Comparison of ENCODE assay signal across 8 mouse cellular contexts in genomic region chr19:45783181-45783932, GRCm38 (mm10). TPM values are rescaled to one million over a fixed set of nuclear protein-coding genes. Genes with fewer than 3 reads are reported as not detected.
DNase-seq lines count a peak whose midpoint lies in the region; ATAC-seq and TF ChIP-seq lines count a peak whose summit lies in the region.

Gene Mgea5, minus strand, starts transcription at chr19:45783837.

- TF ChIP-seq EP300 in CH12.LX (IDR thresholded peaks at IDR 0.05; ENCODE audit: low read length), result no peak

- in situ Hi-C loops in CH12.LX (cut with MboI; ENCODE audit: low pct_ligation_motif_present, low pct_unique_long_range_greater_than_20kb, low sequenced_read_pairs), result no loop called here

- H3K4me3 ChIP-seq in CH12.LX (replicated peaks in 1 of 3; ENCODE audit: low read depth in 2 of 3, low read length in 2 of 3, poor library complexity in 1 of 3), result peak within 1 kb of the TSS; percentile 86 to 95 (median 93)
- peak within 1 kb of the TSS; percentile 89 for H3K4me3 ChIP-seq in forebrain, embryonic 11.5 days (ENCODE audit: low read depth, low read length)
- peak within 1 kb of the TSS; percentile 99 for H3K4me3 ChIP-seq in heart, embryonic 16.5 days (ENCODE audit: low read length)
- H3K4me3 ChIP-seq in liver, embryonic 15.5 days (replicated peaks), result peak within 1 kb of the TSS; percentile 95
- peak within 1 kb of the TSS; percentile 99 for H3K4me3 ChIP-seq in neural tube, embryonic 12.5 days

- dilution Hi-C loops in CH12.LX (cut with MboI; ENCODE audit: extremely low pct_ligation_motif_present, extremely low pct_unique_long_range_greater_than_20kb, low sequenced_read_pairs), result no loop called here

- TF ChIP-seq RAD21 in CH12.LX (IDR thresholded peaks at IDR 0.05; ENCODE audit: low read depth, low read length), result no peak

- TF ChIP-seq POLR2A in CH12.LX (IDR thresholded peaks at IDR 0.05; ENCODE audit: low read depth, low read length), result peak; percentile 75

- DNase-seq in CH12.LX (ENCODE audit: extremely low read depth), result peak; percentile 97
- DNase-seq in c-Kit-positive CD71-positive TER-119-negative erythroid progenitor cells, embryonic 14.5 days (ENCODE audit: low read depth), result peak; percentile 97
- DNase-seq in forebrain, embryonic 11.5 days (ENCODE audit: low spot score), result peak; percentile 99
- DNase-seq in kidney, postnatal 36 days, result peak; percentile 98
- DNase-seq in telencephalon, adult 2 months (ENCODE audit: low read depth, low spot score), result peak; percentile 99

- H3K4me1 ChIP-seq in CH12.LX (ENCODE audit: control insufficient read depth in 1 of 2, insufficient read depth in 2 of 2), result peaks cover 15 to 44% of the 10 kb centered on the region in 2 experiments
- H3K4me1 ChIP-seq in forebrain, embryonic 11.5 days (replicated peaks; ENCODE audit: control insufficient read depth, insufficient read depth, low read length), result peaks cover 8% of the 10 kb centered on the region; the same call in 1 of the 2 replicates
- peaks cover 19% of the 10 kb centered on the region for H3K4me1 ChIP-seq in heart, embryonic 16.5 days (ENCODE audit: control insufficient read depth, insufficient read depth, low read length)
- H3K4me1 ChIP-seq in liver, embryonic 15.5 days (replicated peaks), result peaks cover 45% of the 10 kb centered on the region
- H3K4me1 ChIP-seq in neural tube, embryonic 12.5 days, result peaks cover 19% of the 10 kb centered on the region

- under 1% methylated on average over 54 of the region's 71 CpGs for WGBS in forebrain, embryonic 11.5 days
- WGBS in heart, embryonic 16.5 days, result under 1% methylated on average over 60 of the region's 71 CpGs
- whole genome bisulfite sequencing in liver, embryonic 15.5 days (ENCODE audit: insufficient replicate concordance), result under 1% methylated on average over 69 of the region's 71 CpGs
- WGBS in neural tube, embryonic 12.5 days, result under 1% methylated on average over 66 of the region's 71 CpGs

- H3K36me3 ChIP-seq in CH12.LX (replicated peaks in 1 of 2; ENCODE audit: control insufficient read depth in 1 of 2, insufficient read depth in 1 of 2, low read length in 1 of 2), result peaks cover 14 to 30% of the 10 kb centered on the region in 2 experiments
- H3K36me3 ChIP-seq in forebrain, embryonic 11.5 days (ENCODE audit: control insufficient read depth, insufficient read depth, low read length), result no peaks in the 10 kb centered on the region; the same call in 1 of the 2 replicates
- peaks cover 8% of the 10 kb centered on the region for H3K36me3 ChIP-seq in heart, embryonic 16.5 days (ENCODE audit: control insufficient read depth, insufficient read depth)
- H3K36me3 ChIP-seq in liver, embryonic 15.5 days (replicated peaks), result peaks cover 34% of the 10 kb centered on the region
- H3K36me3 ChIP-seq in neural tube, embryonic 12.5 days, result peaks cover 13% of the 10 kb centered on the region

- H3K9me3 ChIP-seq in CH12.LX (replicated peaks; ENCODE audit: low read length), result no peaks in the 10 kb centered on the region
- no peaks in the 10 kb centered on the region for H3K9me3 ChIP-seq in forebrain, embryonic 11.5 days (ENCODE audit: control insufficient read depth, low read length)
- H3K9me3 ChIP-seq in heart, embryonic 16.5 days (replicated peaks; ENCODE audit: control insufficient read depth, low read length), result no peaks in the 10 kb centered on the region
- no peaks in the 10 kb centered on the region for H3K9me3 ChIP-seq in liver, embryonic 15.5 days (replicated peaks)
- H3K9me3 ChIP-seq in neural tube, embryonic 12.5 days, result no peaks in the 10 kb centered on the region

- H3K27me3 ChIP-seq in CH12.LX (replicated peaks), result no peaks in the 10 kb centered on the region
- no peaks in the 10 kb centered on the region for H3K27me3 ChIP-seq in forebrain, embryonic 11.5 days (ENCODE audit: control insufficient read depth, insufficient read depth, low read length)
- no peaks in the 10 kb centered on the region for H3K27me3 ChIP-seq in heart, embryonic 16.5 days (ENCODE audit: control insufficient read depth, insufficient read depth, low read length)
- no peaks in the 10 kb centered on the region for H3K27me3 ChIP-seq in liver, embryonic 15.5 days
- no peaks in the 10 kb centered on the region for H3K27me3 ChIP-seq in neural tube, embryonic 12.5 days (replicated peaks)

- no peak for TF ChIP-seq CTCF in CH12.LX (conservative IDR thresholded peaks at IDR 0.05 in 1 of 2, IDR thresholded peaks at IDR 0.05 in 1 of 2; ENCODE audit: low read depth in 2 of 2, low read length in 2 of 2)

- H3K79me2 ChIP-seq in CH12.LX (replicated peaks; ENCODE audit: control insufficient read depth, extremely low read depth, insufficient read depth, poor library complexity, severe bottlenecking), result peaks cover 45% of the 10 kb centered on the region

- peak within 1 kb of the TSS; percentile 78 for H3K27ac ChIP-seq in CH12.LX (ENCODE audit: insufficient read depth, low read depth)
- peak within 1 kb of the TSS; percentile 97 for H3K27ac ChIP-seq in forebrain, embryonic 11.5 days (ENCODE audit: low read depth, low read length)
- peak within 1 kb of the TSS; percentile 98 for H3K27ac ChIP-seq in heart, embryonic 16.5 days (ENCODE audit: low read length)
- peak within 1 kb of the TSS; percentile 97 for H3K27ac ChIP-seq in liver, embryonic 15.5 days (replicated peaks)
- peak within 1 kb of the TSS; percentile 96 for H3K27ac ChIP-seq in neural tube, embryonic 12.5 days

- ATAC-seq in forebrain, embryonic 11.5 days (replicated peaks; ENCODE audit: low FRiP score), result peak; percentile 96
- ATAC-seq in heart, embryonic 16.5 days (replicated peaks; ENCODE audit: extremely low read depth, insufficient read depth, low FRiP score), result peak; percentile 97
- ATAC-seq in liver, embryonic 15.5 days (ENCODE audit: insufficient read depth), result peak; percentile 95
- peak; percentile 97 for ATAC-seq in neural tube, embryonic 12.5 days (ENCODE audit: low FRiP score, low read depth)

- peak within 1 kb of the TSS; percentile 90 for H3K9ac ChIP-seq in CH12.LX (ENCODE audit: insufficient read depth, low read depth)
- H3K9ac ChIP-seq in forebrain, embryonic 11.5 days (ENCODE audit: low read length), result peak within 1 kb of the TSS; percentile 90
- peak within 1 kb of the TSS; percentile 98 for H3K9ac ChIP-seq in heart, embryonic 16.5 days (ENCODE audit: low read length)
- peak within 1 kb of the TSS; percentile 97 for H3K9ac ChIP-seq in liver, embryonic 15.5 days
- peak within 1 kb of the TSS; percentile 98 for H3K9ac ChIP-seq in neural tube, embryonic 12.5 days

- H3K4me2 ChIP-seq in CH12.LX (ENCODE audit: insufficient read depth, low read depth, poor library complexity, severe bottlenecking), result peak within 1 kb of the TSS; percentile 97
- peak within 1 kb of the TSS; percentile 75 for H3K4me2 ChIP-seq in forebrain, embryonic 11.5 days (ENCODE audit: low read depth, low read length, severe bottlenecking)
- peak within 1 kb of the TSS; percentile 82 for H3K4me2 ChIP-seq in heart, embryonic 16.5 days (ENCODE audit: low read depth, low read length)
- H3K4me2 ChIP-seq in liver, embryonic 15.5 days, result peak within 1 kb of the TSS; percentile 82
- peak within 1 kb of the TSS; percentile 74 for H3K4me2 ChIP-seq in neural tube, embryonic 12.5 days (replicated peaks)

TF ChIP-seq in CH12.LX, 34 proteins besides CTCF, POLR2A, EP300 and RAD21 (continues in another document):
- TF ChIP-seq HCFC1 (IDR thresholded peaks at IDR 0.05; ENCODE audit: low read depth, low read length), result peak; percentile 81
- peak; percentile 66 for TF ChIP-seq IRF4 (IDR thresholded peaks at IDR 0.05; ENCODE audit: low read depth, low read length)
- peak; percentile 68 for TF ChIP-seq TCF12 (IDR thresholded peaks at IDR 0.05; ENCODE audit: low read depth, low read length)
- peak; percentile 90 for TF ChIP-seq NRF1 (IDR thresholded peaks at IDR 0.05; ENCODE audit: low read depth, low read length)
- no peak for TF ChIP-seq PAX5 (IDR thresholded peaks at IDR 0.05; ENCODE audit: low read length)
- no peak; the same call in 1 of the 2 replicates for TF ChIP-seq GABPA (IDR thresholded peaks at IDR 0.05; ENCODE audit: insufficient replicate concordance, low read depth, low read length)
- no peak for TF ChIP-seq ETS1 (conservative IDR thresholded peaks at IDR 0.05; ENCODE audit: low read depth, low read length)
- no peak for TF ChIP-seq E2F4 (IDR thresholded peaks at IDR 0.05; ENCODE audit: insufficient replicate concordance, low read depth, low read length)
- no peak for TF ChIP-seq MXI1 (IDR thresholded peaks at IDR 0.05; ENCODE audit: low read depth, low read length)
- no peak for TF ChIP-seq MAFK (IDR thresholded peaks at IDR 0.05; ENCODE audit: insufficient replicate concordance, low read length)
- peak; percentile 97 for TF ChIP-seq CHD2 (IDR thresholded peaks at IDR 0.05; ENCODE audit: low read length)
- TF ChIP-seq CHD1 (IDR thresholded peaks at IDR 0.05; ENCODE audit: low read depth, low read length), result peak; percentile 100
- TF ChIP-seq KAT2A (IDR thresholded peaks at IDR 0.05; ENCODE audit: insufficient replicate concordance, low read length), result 0 out of 2 replicates have a peak, but pooled peaks have one; percentile 53
- TF ChIP-seq ZC3H11A (IDR thresholded peaks at IDR 0.05; ENCODE audit: low read depth, low read length), result no peak
- TF ChIP-seq USF2 (conservative IDR thresholded peaks at IDR 0.05; ENCODE audit: low read depth, low read length), result no peak
- TF ChIP-seq MAX (IDR thresholded peaks at IDR 0.05; ENCODE audit: low read length), result peak; percentile 46; the same call in 1 of the 2 replicates
- no peak for TF ChIP-seq SMC3 (IDR thresholded peaks at IDR 0.05; ENCODE audit: low read depth, low read length)
- TF ChIP-seq NELFE (IDR thresholded peaks at IDR 0.05; ENCODE audit: low read depth, low read length), result peak; percentile 79; the same call in 1 of the 2 replicates
- no peak for TF ChIP-seq RCOR1 (conservative IDR thresholded peaks at IDR 0.05; ENCODE audit: low read depth, low read length)
- TF ChIP-seq UBTF (IDR thresholded peaks at IDR 0.05; ENCODE audit: low read depth, low read length), result no peak
- TF ChIP-seq JUN (IDR thresholded peaks at IDR 0.05; ENCODE audit: insufficient read depth, low read depth, low read length), result no peak
- TF ChIP-seq ELF1 (IDR thresholded peaks at IDR 0.05; ENCODE audit: low read depth, low read length), result peak; percentile 94
- TF ChIP-seq POLR2AphosphoS2 (IDR thresholded peaks at IDR 0.05; ENCODE audit: low read depth, low read length), result peak; percentile 22; the same call in 1 of the 2 replicates
- TF ChIP-seq ZNF384 (IDR thresholded peaks at IDR 0.05; ENCODE audit: low read depth, low read length), result no peak

RNA-seq across cellular contexts. Expression of gene Mgea5, which starts in this region (rescaled TPM):
- total RNA-seq in CH12.LX (2012; rRNA removed) (63.9 and 69.8 TPM in 2 replicates), CH12.LX (2014; rRNA removed) (69.4 and 78.7 TPM in 2 replicates)
- polyA plus RNA-seq in CH12.LX (2012; ENCODE audit: insufficient read length, low read depth), result 66.4 and 68.7 TPM in 2 replicates
- polyA plus RNA-seq in forebrain, embryonic 11.5 days (2014; fragmentation: Nextera tagmentation; extraction: Ambion mirVana), result 83.4 and 88.9 TPM in 2 replicates
- 33.3 and 33.7 TPM in 2 replicates for polyA plus RNA-seq in heart, embryonic 16.5 days (2015; fragmentation: Nextera tagmentation; extraction: Ambion mirVana)
- 16.9 and 20.2 TPM in 2 replicates for polyA plus RNA-seq in liver, embryonic 15.5 days (2015; fragmentation: Nextera tagmentation; extraction: Ambion mirVana)
- polyA plus RNA-seq in neural tube, embryonic 12.5 days (2016; fragmentation: Nextera tagmentation; extraction: Ambion mirVana), result 102 and 109 TPM in 2 replicates

Comparison
In these comparisons a context has a peak if more than half of its experiments do, and no peak if none do; other contexts are left out.
1. Peak in every context shown above with its lines: DNase-seq, ATAC-seq, H3K4me3 ChIP-seq and H3K27ac ChIP-seq.